Mouse (Mus musculus): ENCODE data around the gene Slc28a3.
A peak's percentile ranks its signal among the peaks of the same experiment; 100 is the strongest.

Gene Slc28a3

GRCm38 (mm10) chr13:58521331-58522030, 89.2 kb downstream of the Slc28a3 start:
- DNase-seq, result no peak

- no peak for DNase-seq
Observed at GRCm38 (mm10) chr13:58520580-58521330, 89.9 kb downstream of the Slc28a3 start.

DNA sequence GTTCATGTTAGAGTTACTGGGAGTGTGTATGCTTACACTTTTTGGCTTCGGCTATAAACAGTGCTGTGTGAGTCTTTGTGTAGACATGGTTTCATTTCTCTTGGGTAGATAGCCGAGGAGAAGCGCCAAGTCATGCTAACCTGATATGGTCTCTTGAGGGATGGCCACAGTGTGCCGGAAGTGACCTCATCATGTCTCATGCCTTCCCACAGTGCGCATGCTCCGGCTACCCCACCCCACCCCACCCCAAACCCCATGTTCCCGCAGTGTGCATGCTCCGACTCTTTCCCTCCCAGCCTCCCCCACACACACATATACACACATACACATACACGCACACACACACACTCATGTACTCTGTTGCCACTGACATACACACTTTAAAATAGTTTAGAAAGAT, 90.6 kb downstream of the Slc28a3 start:
- no peak for DNase-seq

DNA sequence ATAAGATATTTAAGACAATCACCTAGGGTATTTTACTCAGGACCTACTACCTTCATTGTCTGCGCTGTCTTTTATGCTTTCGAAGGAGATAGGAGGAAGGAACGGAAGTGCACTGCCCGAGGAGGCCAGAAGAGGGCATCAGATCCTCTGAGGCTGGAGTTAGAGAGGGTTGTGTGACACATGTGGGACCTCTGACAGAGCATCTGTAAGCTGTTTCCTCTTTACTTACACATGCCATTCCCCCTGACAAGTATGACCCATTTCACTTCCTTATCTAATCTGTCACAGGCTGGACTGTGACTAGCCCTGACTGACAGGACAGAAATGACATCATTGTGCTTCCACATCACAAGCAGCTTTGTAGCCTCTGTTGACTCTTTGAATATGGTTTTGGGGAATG, 94.4 kb downstream of the Slc28a3 start:
- DNase-seq, result no peak

GRCm38 (mm10) chr13:58515635-58516034, 95.0 kb downstream of the Slc28a3 start:
- DNase-seq, result no peak

DNA sequence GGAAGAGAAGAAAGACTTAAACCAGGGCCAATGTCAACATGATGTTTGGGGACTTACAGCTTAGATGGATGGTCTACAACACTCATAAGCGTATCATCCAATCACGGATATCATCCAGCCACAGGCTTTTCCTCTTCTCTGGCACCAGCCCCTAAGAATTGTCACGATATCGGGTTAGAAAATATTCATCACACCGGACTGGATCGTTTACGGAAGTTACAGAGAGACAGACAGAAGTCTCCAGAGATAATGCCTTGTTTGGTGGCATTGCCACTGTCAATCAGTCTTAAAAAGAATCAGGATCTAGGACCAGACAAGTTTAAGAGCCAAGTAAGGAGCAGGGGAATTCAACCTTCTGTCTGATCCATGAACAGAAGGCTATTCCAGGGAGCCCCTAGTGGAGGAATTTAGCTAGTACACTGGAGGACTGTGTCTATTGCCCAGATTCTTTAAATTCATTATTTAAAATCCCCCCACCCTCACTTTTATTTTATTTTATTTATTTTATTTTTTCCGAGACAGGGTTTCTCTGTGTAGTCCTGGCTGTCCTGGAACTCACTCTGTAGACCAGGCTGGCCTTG, 96.4 kb downstream of the Slc28a3 start:
- DNase-seq, result peak; percentile 14

DNA sequence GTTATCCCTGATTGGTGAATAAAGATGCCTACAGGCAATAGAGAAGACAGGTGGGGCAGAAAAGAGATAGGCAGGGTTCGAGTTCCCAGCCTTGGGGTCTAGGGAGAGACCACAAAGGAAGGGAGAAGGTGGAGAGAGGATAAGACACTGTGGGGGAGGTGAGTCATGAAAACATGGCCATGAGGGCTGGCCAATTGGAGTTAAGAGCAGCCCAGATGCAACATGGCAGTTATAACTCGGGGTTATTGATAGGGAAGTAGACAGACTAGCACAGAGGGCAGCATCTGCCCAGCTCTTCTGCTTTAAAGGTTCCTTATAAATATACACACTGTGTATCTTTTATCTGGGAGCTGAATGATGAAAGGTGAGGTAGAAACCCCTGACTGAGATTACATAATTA, 98.8 kb downstream of the Slc28a3 start:
- DNase-seq, result no peak

DNA sequence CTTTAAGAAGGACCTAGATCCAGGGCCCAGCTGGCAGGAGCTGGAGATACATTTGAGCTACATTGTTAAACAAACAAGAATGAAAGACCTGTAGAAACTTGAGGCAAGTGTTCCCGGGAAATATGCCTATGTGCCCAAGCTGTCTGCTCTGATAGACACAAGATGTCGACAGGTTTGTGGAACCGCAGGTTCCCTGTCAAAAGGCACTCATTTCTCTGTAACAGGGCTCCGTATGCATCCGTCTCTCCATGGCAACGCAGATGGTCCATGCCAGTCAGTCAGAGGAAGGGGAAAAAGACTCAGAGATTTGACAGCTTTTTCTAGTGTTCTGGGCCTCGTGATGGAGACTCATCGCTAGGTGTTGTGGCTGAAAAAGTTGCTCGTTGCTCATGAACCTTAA, 99.4 kb downstream of the Slc28a3 start:
- DNase-seq, result no peak

DNA sequence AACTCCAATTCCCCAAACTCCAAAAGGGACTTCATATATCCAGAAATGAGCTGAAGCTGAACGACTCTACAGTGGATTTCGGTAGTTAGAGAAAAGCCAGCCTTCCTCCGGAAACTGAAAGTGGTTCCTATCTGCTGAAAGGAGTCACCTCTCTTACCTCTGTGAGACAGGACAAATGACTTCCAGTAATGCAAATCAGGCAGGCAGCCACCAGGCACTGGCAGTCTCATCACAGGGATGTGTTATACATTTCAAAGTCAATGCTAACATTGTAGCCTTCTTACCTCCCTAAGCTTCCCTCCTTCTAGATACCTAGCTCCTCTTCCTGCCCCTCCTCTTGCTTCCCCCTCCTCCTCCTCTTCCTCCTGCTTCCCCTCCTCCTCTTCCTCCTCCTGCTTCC, 101.4 kb downstream of the Slc28a3 start:
- DNase-seq, result no peak

DNA sequence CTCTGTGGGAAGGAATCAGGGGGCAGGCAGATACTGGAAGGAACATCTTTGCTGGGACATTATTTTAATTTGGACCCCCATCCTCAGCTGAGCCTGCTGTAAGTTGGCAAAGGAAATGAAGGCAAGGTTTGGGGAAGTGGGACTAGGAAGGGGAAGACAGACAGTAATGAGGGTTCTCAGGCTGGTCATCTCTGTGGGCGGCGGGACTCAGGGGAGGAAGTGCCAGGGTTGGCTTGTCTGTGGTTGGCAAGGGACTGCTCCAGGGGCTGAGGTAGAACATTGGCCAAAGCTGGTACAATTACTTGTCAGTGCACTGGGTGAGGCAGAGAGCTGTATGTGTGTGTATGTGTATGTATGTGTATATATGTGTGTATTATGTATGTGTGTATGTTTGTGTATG, 107.1 kb downstream of the Slc28a3 start:
- DNase-seq, result no peak

- DNase-seq, result no peak
Observed at GRCm38 (mm10) chr13:58497809-58498208, 112.9 kb downstream of the Slc28a3 start.

Data from kidney, postnatal 14 days (tissue).